Mouse (Mus musculus) retina, postnatal 1 day (tissue): ENCODE measurements around the gene Rab40b.

ENCODE experiments used
- DNase-seq: peaks from one replicate; pipeline ENCODE4 v3.0.0-alpha.2; 2012

Rab40b gene

DNA sequence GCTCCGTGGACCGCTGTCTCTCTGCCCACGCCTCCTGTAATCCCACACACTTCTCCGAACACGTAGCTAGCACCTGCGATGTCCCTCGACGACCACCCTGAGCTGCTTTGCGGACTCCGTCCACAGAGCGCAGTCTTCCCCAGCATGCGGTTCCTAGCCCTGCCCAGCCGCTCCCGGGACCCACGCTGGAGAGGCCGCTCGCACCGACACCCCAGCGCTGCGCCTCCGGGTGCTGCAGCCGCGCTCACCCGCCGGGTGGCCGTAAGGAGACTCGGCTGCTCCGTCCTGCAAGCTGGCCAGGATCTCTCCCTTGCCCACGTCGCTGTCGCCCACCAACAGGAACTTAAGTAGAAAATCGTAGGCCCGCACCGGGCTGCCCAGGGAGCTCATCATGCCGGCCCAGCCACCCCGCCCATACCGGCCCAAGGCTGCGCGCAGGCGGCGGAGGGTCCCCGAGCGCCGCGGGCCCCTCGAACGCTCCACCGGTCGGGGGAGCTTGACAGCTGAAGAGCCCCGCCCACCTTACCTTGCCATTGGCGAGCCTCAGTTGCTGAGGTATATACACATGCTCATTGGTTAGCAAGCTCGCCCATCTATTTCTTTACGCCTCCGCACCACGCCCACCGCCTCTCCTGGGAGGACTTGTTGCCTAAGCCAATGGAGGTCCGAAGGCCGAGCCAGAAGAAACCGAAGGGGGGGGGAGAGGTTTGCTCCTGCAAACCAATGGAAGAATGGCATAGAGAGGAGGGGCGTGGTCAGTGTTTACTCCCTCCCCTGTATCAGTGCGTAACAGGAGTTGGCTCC, at the start of gene Rab40b:
Rab40b (minus strand) TSS at position 502 of the 804 bp plus-strand sequence.
- DNase-seq, result peak; percentile 99

DNA sequence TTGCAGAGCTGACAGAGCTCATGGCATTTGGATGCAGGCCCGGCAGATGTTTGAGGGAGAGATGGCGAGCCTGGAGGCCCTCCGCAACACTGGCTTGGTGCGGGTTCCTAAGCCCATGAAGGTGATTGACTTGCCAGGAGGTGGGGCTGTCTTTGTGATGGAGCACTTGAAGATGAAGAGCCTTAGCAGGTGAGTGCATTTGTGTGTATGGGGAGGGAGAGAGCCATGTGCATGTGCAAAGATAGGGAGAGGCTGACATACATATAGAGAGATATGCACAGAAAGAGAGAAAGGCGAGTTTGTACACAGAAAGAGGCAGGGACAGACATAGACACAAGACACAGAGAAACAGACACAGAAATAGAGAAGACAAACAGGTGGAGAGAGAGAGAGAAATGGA, 49.2 kb upstream of the Rab40b start:
- DNase-seq, result no peak

DNA sequence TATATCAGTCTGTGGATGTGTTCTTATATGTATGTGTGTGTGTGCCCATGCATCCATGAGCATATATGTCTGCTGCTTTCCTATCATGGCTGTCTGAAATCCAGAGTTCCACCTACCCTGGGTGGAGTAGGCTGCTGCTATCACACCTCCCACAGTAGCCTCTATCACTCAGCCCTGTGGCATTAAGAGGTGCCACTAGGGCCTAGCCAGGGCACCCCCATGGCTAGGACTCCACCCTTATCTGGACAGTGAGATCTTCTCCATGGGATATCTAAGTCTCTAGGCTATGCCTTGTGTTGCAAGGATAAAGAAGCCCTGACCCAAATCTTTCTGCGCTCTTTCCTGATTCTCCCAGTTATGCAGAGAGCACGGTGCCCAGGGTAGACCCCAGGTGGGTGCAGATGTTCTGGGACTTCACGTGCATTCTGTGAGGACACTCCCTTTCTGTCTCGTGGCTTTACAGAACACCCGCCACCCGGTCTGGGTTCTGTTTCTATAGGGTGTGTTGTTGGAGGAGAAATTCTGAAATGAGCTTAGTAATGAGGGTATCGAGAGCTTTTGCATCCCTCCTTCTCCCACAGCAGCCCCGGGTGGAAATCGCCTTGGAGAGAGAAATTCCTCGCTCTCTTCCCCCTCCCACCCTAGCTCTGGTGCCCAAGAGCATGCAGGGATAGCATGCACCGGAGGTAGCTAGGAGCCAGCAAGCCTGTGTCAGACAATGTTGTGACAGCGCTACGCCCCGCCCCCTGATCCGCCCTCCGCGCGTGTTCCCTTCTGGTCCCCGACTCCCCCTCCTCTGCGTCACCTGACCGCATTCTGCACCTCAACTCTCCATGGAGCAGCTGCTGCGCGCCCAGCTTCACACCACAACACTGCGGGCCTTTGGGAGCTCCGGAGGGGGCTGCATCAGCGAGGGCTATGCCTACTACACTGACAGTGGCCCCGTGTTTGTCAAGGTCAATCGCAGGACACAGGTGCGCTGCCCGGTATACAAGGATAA, 46.4 kb upstream of the Rab40b start, which contains the start of gene Fn3k:
Fn3k (plus strand) TSS at position 758 of the 1,000 bp plus-strand sequence.
- peak; percentile 93 for DNase-seq

DNA sequence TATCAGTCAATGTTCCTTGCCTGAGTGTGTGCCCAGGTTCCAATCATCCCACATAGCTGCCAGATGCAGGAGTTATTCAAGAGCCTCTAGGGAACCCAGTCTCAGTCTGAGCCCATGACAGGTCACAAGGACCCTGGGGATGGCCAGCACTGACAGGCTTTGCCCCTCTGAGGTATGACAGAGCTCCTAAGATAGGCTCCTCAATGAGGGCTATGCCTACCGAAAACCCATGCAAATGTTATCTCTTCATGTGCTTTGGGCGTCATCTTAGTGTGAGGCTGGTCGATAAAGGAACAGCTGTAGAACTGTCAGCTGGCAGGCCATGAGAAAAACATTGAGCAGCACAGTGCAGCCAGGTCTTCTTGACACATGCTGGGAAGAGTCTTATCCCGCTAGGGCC, 45.3 kb upstream of the Rab40b start:
- DNase-seq, result no peak

DNA sequence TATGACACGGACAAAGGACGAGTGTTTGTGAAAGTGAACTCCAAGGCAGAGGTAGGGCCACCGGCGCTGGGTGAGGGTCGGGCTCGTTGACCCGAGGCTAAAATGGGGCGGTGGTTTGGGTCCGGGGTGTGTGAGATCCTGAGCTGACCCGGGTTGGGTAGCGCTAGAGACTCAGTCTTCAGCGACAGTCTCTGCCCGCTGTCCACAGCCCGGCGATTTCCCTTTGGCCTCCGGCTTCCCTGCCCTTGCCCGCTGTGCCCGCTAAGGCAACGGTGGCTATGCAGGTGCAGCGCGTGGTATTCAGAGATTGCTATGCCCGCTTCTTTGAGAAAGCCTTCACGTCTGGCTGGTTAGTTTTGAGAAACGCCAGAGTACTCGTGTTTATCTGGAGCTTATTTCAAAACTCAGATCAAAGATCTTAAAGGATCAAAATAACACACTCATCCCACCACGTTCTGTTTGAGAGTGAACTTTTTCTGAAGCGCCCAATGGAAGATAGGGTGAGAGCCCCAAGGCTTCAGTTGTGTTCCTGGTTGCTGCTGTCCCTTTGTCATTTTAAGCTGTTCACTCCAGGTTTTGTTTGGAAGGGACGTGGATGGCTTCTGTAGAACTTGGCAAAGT, 33.6 kb upstream of the Rab40b start:
- no peak for DNase-seq

DNA sequence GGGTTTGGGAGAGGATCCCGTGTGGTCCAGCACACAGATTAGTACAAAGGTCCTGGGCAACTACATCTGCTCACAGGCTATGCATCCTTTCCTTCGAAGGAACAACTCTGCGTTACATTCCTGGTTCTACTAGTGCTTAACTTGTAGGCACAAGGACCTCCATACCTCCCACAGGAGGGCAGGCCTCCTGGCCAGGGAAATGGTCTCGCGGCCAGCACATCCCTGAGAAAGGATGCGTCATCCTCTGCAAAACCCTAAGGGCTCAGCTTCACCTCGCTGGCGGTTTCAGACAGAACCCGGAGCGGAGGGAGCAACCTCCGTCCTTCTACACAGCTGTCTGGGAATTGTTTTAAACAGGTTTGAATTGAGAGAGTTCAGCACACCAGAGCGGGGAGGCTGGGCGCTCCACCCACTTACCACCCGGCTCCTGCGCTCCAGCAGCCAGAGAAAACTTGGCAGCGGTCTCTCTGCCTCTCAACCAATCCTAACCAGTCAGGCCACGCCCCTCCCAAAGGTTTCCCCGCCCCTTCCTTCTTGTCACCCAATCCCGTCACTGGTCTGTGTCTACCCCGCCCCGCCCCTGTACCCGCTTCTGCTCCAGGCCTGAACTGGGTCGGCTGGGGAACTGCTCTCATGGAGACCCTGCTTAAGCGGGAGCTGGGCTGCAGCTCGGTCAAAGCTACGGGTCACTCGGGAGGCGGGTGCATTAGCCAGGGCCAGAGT, 32.9 kb upstream of the Rab40b start, which contains the start of gene Fn3krp:
Fn3krp (plus strand) TSS at position 572 of the 723 bp plus-strand sequence.
- DNase-seq, result peak; percentile 99

DNA sequence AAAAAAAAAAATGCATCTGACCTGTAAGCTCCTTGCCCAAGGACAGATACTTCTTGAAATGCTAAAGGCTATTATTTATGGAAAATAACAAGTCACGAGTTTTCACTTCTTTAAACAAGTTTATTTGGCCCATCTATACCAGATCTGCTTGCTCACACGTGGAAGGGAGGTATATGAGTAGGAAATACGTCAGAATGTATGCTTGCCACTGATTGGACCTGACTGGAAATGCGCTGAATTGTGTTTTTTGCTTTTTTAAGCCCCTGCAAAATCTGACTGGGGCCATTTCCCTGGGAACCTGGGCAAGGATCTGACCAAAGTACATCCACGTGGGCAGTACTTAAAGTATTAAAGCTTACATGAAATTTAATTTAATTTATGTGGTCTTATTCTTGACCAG, 32.3 kb upstream of the Rab40b start:
- DNase-seq, result no peak

DNA sequence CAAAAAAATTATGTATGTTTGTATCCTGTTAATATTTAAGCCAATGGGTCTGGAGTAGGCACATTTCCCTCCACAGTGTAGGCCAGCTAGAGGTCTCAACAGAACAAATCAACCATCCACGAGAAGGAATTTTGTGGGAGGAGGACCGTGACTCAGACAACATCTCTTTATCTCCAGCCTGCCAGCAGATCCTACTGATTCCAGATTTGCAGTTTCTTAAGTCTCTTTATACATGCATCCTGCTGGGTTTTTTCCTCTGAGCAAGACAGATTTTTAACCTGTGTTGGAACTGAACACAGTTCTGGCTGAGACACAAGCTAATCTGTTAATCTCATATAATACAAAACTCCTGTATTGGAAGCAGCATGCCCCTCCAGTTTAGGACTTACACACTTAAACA, 30.9 kb upstream of the Rab40b start:
- no peak for DNase-seq

DNA sequence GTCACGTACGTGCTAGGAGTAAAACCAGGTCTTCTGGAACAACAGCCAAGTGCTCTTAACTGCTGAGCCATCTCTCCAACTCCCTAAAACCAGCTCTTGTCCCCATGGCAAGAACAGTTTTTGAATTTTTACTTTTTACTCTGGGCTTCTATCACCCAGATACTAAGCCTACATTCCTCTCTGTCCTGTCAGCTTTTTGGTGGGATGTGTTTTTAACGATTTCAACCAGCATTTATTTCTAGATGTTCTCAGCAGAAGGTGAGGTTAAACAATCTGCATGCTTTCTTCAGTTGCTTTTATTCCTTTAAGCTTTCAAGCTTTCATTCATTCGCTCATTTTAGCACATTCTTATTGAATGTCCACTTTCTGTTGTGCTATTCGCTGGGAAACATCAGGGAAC, 29.9 kb upstream of the Rab40b start:
- DNase-seq, result no peak

DNA sequence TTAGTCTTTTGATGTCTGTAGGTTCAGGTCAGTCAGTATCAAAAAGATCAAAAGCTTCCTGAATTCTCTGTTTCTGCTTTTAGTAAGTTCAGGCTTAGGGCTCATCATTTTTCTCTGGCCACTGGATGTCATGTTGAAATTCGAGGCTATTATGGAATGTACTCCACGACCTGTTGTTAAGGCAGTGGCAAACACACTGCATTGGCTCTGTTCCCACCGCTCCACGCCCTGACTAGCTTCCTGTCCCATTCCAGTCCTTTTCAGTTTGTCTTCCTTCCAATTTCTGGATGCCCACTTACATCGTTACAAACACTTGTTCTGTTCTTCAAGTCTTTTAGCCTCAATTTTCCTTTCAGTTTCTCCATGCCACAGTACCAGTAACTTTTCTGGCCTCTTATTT, 27.3 kb upstream of the Rab40b start:
- no peak for DNase-seq

DNA sequence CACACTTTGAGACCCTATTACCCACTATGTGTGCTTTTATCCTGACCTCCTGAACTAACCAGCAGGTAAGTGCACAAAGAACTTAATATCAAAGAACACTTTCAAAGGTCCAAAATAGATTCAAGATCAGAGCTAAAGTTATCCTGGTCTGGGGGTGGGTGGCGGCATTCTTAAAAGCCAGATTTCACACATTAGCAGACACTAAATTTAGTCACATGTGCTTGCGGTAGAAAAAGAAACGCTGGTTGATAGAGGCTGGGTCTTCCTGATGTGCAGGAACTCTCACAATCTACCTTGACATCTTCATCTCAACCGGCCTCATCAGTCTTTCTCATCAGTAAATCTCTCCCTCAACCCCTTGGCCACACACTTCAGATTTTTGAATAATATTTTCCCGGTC, 26.7 kb upstream of the Rab40b start:
- no peak for DNase-seq

DNA sequence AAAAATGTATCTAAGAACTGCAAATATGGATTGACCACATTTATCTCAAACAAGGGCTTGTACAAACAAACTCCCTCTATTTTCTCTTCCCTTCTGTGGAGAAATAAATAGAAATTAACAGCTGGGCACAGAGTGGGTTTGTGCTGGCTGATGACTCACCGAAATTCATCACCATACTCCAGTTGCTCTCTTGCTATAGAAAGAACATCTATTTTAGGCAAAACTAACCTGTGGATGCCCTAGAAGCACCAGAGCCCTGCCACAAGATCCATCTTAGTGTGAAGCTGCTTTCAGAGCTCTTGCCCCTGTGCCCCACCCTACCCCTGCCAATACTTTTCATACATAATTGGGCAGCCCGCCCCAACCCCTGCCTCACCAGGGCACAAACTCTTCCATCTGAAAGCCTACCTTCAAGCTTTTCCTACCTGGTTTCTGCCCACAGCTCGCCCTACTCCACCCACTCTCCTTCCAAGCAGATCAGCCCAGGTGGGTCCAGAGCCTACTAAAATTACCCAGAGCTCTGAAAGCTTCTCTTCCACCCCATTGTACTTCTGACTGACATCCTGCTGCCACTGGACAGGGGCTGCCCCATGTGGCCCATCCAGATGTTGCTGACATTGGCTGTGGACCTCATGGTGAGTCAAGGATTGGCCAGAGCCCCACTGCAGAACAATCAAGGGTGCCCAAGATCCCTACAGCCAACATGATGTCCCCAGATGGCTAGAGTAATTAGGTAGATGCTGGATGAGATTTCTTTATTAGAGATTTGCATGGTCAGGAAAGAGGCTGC, 19.5 kb upstream of the Rab40b start:
- DNase-seq, result no peak

DNA sequence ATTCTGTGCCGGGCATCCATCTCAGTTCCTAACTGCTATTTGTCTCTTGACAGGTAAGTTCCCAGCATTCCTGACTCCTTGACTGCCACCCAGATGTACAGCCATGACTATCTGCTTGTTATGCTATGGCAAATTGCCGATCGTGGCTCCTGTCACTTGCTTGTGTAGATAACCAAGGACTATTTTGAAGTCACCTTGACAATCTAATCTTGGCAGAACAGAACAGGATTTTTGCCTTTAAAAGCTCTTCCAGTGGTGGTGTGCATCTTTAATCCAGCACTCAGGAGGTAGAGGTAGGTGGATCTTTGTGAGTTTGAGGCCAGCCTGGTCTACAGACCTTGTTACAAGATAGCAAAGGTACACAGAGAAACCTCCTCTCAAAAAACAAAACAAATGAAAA, 4.4 kb upstream of the Rab40b start:
- no peak for DNase-seq

DNA sequence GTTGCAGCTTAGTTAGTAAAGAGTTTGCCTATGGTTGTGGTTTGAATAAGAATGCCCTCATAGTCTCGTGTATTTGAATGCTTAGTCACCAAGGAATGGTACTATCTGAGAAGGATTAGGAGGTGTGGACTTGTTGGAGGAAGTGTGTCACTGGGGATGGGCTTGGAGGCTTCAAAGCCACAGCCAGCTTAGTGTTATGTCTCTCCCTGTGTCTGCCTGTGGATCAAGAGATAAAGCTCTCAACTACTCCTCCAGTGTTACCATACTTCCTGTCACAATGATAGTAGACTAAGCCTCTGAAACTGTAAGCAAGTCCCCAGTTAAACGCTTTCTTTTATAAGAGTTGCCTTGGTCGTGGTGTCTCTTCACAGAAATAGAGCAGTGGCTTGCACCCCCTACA, 2.7 kb upstream of the Rab40b start:
- no peak for DNase-seq

DNA sequence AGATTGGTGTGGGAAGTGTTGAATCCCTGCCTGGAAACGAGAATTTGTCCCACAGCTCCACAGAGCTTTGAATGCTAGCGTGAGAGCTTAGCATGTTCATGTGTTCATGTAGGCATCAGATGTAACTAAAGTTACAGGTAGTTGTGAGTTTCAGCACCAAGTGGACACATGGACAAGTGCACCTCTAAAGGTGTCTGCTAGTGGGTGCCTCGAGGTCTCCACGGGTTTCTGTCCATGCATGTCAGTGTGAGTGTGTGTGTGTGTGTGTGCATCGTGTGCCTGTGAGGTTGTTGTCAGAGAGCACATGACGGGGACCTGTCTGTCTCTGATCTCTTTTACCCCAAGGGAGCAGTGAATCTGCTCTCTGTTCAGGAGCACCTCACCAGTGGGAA, 499 bp upstream of the Rab40b start:
- no peak for DNase-seq

DNA sequence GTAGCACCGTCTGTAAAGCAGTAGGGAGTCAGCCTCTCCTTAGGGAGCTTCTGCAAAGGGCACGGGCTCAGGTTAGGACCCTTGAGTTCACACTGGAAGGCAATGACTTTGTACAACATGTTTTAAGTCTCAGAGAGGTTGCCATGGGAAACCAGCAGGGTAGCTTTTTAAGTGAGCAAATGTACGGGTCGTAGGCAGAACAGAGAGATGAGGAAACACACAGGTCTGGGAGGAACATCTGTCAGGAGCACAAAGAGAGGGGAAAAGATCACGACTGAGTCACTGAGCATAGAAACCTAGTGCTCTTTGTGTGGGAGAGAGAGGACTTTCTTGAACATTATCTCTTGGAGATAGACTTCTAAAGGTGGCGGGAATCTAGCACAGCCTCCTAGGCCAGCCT, 7.8 kb downstream of the Rab40b start:
- DNase-seq, result no peak

DNA sequence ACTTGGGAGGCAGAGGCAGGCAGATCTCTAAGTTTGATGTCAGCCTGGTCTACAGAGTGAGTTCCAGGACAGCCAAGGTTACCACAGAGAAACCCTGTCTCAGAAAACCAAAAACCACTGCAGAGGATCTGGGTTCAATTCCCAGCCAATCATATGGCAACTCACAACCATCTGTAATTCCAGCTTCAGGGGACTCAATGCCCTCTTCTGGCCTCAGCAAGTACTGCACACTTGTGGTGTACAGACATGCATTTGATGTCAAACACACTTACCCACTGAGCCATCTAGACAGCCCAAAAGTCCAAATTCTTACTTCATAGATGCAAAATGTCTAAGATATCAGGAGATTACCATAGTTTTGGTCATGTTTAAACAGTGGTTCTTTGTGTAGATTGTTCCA, 9.4 kb downstream of the Rab40b start:
- no peak for DNase-seq

DNA sequence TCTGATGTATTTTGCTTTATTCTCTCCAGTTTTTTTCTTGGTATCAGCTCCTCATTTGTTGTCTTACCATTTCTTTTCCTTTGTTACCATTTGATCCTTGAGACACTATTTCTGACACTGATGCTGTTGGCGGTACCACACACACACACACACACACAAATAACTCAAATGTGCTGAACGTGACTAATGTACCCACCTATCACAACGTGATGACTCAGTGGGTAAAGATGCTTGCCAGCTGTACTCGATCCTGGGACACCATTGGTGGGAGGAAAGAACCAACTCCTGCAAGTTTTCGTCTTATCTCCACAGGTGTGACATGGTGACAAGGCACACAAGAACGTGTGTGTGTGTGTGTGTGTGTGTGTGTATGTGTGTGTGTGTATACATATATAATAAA, 14.7 kb downstream of the Rab40b start:
- DNase-seq, result no peak

DNA sequence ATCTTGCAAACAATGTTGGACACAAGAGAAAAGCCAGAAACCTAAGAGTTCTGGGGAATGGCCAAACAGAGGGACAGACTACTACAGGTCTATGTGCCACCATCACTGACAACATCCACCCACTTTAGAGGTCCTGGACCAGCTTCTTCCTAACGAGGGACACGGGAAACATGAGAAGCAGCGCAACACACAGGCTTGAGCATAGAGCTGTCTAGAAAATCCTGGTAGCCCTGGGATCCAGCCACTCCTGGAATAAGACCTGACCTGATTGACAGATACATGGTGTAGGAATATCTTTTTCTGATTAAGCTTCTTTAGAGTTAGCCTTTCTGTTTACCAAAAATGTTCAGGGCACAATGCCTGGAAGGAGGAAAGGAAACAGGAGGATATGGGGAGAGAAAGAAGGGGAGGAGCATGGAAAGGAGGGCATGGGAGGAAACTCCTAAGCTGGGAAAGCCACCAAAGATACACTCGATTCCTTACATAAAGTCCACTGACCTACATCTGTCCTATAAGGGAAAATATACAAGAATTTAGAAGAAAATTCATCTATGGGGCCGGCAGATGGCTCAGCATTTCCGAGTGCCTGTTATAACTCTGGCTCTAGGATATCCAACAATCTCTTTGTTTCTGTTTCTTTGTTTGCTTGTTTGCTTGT, 17.6 kb downstream of the Rab40b start:
- DNase-seq, result no peak

DNA sequence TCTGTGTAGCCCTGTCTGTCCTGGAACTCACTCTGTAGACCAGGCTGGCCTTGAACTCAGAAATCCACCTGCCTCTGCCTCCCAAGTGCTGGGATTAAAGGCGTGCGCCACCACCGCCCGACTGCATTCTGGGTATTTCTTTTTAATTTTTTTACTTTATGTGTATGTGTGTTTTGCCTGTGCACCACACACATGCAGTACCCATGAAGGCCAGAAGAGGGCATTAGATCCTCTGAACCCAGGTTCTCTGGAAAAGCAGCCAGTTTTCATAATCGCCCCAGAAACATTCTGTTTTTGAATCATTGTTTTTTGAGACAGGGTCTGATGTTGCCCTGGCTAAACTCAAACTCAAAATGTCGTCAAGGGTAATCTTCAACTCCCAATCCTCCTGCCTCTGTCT, 18.4 kb downstream of the Rab40b start:
- peak; percentile 56 for DNase-seq

DNA sequence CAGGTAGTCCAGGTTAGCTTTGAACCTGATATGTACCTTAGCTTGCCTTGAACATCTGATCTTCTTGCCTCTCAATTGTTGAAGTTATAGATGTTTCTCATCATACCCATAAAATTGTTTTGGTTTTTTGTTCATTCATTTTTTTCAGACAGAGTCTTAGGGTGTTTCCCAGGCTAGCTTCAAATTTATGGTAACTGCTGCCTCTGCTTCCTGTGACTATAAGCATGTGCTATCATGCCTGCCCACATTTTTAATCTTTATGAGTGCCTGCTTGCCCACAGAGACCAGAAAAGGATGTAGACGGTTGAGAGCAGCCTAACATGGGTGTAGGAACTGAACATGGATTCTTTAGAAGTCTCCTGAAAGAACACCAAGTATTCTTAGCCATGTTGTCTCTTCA, 19.3 kb downstream of the Rab40b start:
- no peak for DNase-seq
